Mouse (Mus musculus) C2C12 (cell line): ENCODE measurements around the gene Gdf15. TPM values are rescaled to one million over a fixed set of nuclear protein-coding genes. Genes with fewer than 3 reads are reported as not detected.

ENCODE experiments used
- H3K27me3 ChIP-seq: one replicate; pipeline ENCODE4 v1.6.1; 2011; ENCODE audit not compliant: control insufficient read depth, insufficient read depth, insufficient read length
- H3K36me3 ChIP-seq: one replicate; pipeline ENCODE4 v1.6.1; 2011; ENCODE audit not compliant: control insufficient read depth, insufficient read depth
- H3K4me3 ChIP-seq: one replicate; pipeline ENCODE4 v1.5.1; 2011; ENCODE audit warnings: mild to moderate bottlenecking, control low read depth; ENCODE audit not compliant: poor library complexity, insufficient read depth, severe bottlenecking
- H3K79me2 ChIP-seq: one replicate; pipeline ENCODE4 v1.6.1; 2011; ENCODE audit not compliant: control insufficient read depth, insufficient read depth
- H3K79me3 ChIP-seq: one replicate; pipeline ENCODE4 v1.6.1; 2011; ENCODE audit warnings: low read depth, control low read depth
- H3ac ChIP-seq: one replicate; pipeline ENCODE3; 2011; ENCODE audit warnings: low read depth; ENCODE audit not compliant: control insufficient read depth, insufficient read length
- CEBPB ChIP-seq: IDR thresholded peaks from one replicate; pipeline ENCODE4 v1.6.1; 2011; ENCODE audit warnings: low read depth, mild to moderate bottlenecking, control low read depth, moderate library complexity
- CTCF ChIP-seq: IDR thresholded peaks from one replicate; pipeline ENCODE4 v1.5.1; 2011; ENCODE audit not compliant: control insufficient read depth, insufficient read depth, insufficient read length
- FOSL1 ChIP-seq: IDR thresholded peaks from one replicate; pipeline ENCODE4 v1.8.0; 2011; ENCODE audit warnings: mild to moderate bottlenecking, low read length; ENCODE audit not compliant: poor library complexity, insufficient read depth, severe bottlenecking
- MAX ChIP-seq: IDR thresholded peaks from one replicate; pipeline ENCODE4 v1.6.1; 2011; ENCODE audit warnings: mild to moderate bottlenecking, control low read depth
- MYOD1 ChIP-seq: IDR thresholded peaks from one replicate; pipeline ENCODE4 v1.6.1; 2011; ENCODE audit warnings: low read depth; ENCODE audit not compliant: control insufficient read depth, insufficient read length
- MYOG ChIP-seq: IDR thresholded peaks from one replicate; pipeline ENCODE4 v1.6.1; 2011; ENCODE audit not compliant: control insufficient read depth, insufficient read length; ENCODE audit errors: extremely low read depth
- USF1 ChIP-seq: IDR thresholded peaks from one replicate; pipeline ENCODE4 v1.6.1; 2011; ENCODE audit warnings: low read depth, mild to moderate bottlenecking, control low read depth, moderate library complexity
- polyA plus RNA-seq: library from polyadenylated mRNA; unstranded; fragments of >200 nt; fragmentation: generic; extraction: Trizol; gene quantifications from one replicate; pipeline ENCODE4 v1.2.1, GENCODE M21; 2012; ENCODE audit warnings: missing spikeins

The Gdf15 gene
- polyA plus RNA-seq, 1 experiment: 20.9 TPM

DNA sequence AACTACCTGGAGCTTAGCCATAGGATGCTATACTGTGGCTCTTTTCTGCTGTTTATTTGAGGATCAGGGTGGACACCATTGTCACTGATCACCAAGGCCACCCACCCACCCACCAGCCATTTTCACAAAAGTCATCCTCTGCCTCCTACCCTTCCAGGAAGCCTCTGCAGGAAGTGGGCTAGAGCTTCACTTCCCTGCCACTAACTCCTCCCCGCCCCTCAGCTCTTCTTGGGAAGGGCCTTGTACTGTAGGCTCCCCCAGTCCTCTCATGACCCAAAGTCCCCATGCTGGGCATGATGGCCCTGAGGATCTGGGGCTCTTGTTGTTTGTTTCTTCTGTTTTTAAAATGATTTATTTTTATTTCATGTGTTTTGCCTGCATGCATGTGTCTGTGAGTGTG, 43.1 kb upstream of the Gdf15 start:
- Histone ChIP-seq H3K4me3 (no peak overlapping the region), H3K79me2 (peaks cover 31% of the 10 kb centered on the region), H3K36me3 (peaks cover 29% of the 10 kb centered on the region), H3ac (no peak overlapping the region), H3K27me3 (no peaks in the 10 kb centered on the region), H3K79me3 (peaks cover 19% of the 10 kb centered on the region)
- TF ChIP-seq USF1: no peak
- TF ChIP-seq MYOD1: no peak

DNA sequence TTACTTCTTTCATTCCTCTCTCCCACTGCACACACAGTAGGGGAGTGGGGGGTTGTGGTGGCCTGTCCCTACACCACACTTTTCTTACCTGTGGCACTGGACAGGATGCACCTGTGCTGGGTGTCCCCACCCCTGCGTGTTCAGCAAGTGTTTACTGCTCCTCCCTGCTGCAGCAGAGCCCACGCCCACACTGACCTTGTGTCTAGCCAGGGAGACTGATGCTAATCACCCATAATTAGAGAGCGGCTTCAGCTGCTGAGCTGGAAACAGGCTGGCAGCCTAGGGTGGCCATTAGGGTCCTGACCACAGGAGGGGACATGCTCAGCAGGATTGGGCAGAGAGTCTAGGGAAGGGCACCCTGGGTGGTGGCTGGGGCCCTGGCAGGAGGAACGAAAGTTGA, 42.5 kb upstream of the Gdf15 start:
- H3K27me3 ChIP-seq: no peaks in the 10 kb centered on the region
- H3ac ChIP-seq: peak overlapping the region; percentile 10
- peaks cover 19% of the 10 kb centered on the region for H3K79me3 ChIP-seq
- peaks cover 31% of the 10 kb centered on the region for H3K79me2 ChIP-seq
- H3K36me3 ChIP-seq: peaks cover 28% of the 10 kb centered on the region
- no peak overlapping the region for H3K4me3 ChIP-seq
- TF ChIP-seq MAX: no peak
- no peak for TF ChIP-seq USF1
- no peak for TF ChIP-seq CEBPB
- TF ChIP-seq FOSL1: no peak
- no peak for TF ChIP-seq MYOD1
- no peak for TF ChIP-seq MYOG
- TF ChIP-seq CTCF: no peak

DNA sequence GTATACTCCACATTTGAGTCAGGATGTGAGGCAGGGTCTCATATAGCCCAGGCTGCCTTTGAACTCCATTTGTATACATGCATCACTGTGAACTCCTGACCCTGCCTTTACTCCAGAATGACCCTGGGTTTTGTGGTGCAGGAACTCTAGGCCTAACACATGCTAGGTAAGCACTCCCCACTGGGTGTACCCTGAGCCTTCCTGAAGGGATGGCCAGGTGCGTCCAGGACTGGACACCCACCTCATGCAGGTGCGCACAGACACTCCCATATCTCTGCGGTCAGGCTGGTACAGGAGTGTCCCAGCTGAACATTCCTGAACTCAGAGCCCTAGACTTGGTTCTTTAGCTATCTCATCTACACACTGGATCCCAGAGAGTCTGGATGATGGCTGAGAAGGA, 41.9 kb upstream of the Gdf15 start:
- no peak for TF ChIP-seq CTCF
- no peak for TF ChIP-seq MYOD1
- no peak for TF ChIP-seq MAX
- no peak for TF ChIP-seq USF1
- no peak for TF ChIP-seq FOSL1
- TF ChIP-seq CEBPB: no peak
- no peak for TF ChIP-seq MYOG
- Histone ChIP-seq H3K27me3 (no peaks in the 10 kb centered on the region), H3K79me3 (peaks cover 19% of the 10 kb centered on the region), H3ac (peak overlapping the region; percentile 79), H3K36me3 (peaks cover 22% of the 10 kb centered on the region), H3K79me2 (peaks cover 31% of the 10 kb centered on the region), H3K4me3 (peak overlapping the region; percentile 44)

- H3ac ChIP-seq: peak within 1 kb of the TSS; percentile 79
- no peak for TF ChIP-seq MYOG
- TF ChIP-seq CTCF: peak; percentile 72
- TF ChIP-seq USF1: peak; percentile 98
- TF ChIP-seq MAX: peak; percentile 72
- peaks cover 19% of the 10 kb centered on the region for H3K79me3 ChIP-seq
- peaks cover 31% of the 10 kb centered on the region for H3K79me2 ChIP-seq
- H3K36me3 ChIP-seq: peaks cover 13% of the 10 kb centered on the region
- no peaks in the 10 kb centered on the region for H3K27me3 ChIP-seq
- H3K4me3 ChIP-seq: peak within 1 kb of the TSS; percentile 44
These were observed 41.0 kb upstream of the Gdf15 start, which contains the start of gene Lsm4 for GRCm38 (mm10) chr8:70673079-70673856. Gene Lsm4, plus strand, starts transcription at chr8:70673248.

- Histone ChIP-seq H3K79me3 (peaks cover 19% of the 10 kb centered on the region), H3K4me3 (peak overlapping the region; percentile 14)
- no peak for TF ChIP-seq MYOD1
- TF ChIP-seq CTCF: no peak
- no peak for TF ChIP-seq USF1
- TF ChIP-seq FOSL1: no peak
- TF ChIP-seq CEBPB: no peak
- no peak for TF ChIP-seq MAX
- no peak for TF ChIP-seq MYOG
These were observed 40.2 kb upstream of the Gdf15 start for GRCm38 (mm10) chr8:70672325-70673078.

GRCm38 (mm10) chr8:70671615-70672324, 39.5 kb upstream of the Gdf15 start:
- Histone ChIP-seq H3K79me3 (peaks cover 19% of the 10 kb centered on the region), H3ac (no peak overlapping the region)
- TF ChIP-seq USF1: no peak
- no peak for TF ChIP-seq MAX

More at GRCm38 (mm10) chr8:70672325-70673078, 40.2 kb upstream of the Gdf15 start:
- H3K36me3 ChIP-seq: peaks cover 6% of the 10 kb centered on the region
- H3K79me2 ChIP-seq: peaks cover 31% of the 10 kb centered on the region
- no peaks in the 10 kb centered on the region for H3K27me3 ChIP-seq
- H3ac ChIP-seq: peak overlapping the region; percentile 29

More at GRCm38 (mm10) chr8:70671615-70672324, 39.5 kb upstream of the Gdf15 start:
- Histone ChIP-seq H3K27me3 (no peaks in the 10 kb centered on the region), H3K4me3 (no peak overlapping the region), H3K36me3 (peaks cover 3% of the 10 kb centered on the region), H3K79me2 (peaks cover 31% of the 10 kb centered on the region)
